Mouse (Mus musculus) kidney, postnatal 36 days (tissue): ENCODE results near the gene Dmc1.
A peak's percentile ranks its signal among the peaks of the same experiment; 100 is the strongest.

Experiments
- DNase-seq, 2 experiments: peaks; one replicate each; pipeline ENCODE4 v3.0.0; 2021 to 2022; ENCODE audit warnings: mixed read lengths in 2 of 2

The Dmc1 gene

DNA sequence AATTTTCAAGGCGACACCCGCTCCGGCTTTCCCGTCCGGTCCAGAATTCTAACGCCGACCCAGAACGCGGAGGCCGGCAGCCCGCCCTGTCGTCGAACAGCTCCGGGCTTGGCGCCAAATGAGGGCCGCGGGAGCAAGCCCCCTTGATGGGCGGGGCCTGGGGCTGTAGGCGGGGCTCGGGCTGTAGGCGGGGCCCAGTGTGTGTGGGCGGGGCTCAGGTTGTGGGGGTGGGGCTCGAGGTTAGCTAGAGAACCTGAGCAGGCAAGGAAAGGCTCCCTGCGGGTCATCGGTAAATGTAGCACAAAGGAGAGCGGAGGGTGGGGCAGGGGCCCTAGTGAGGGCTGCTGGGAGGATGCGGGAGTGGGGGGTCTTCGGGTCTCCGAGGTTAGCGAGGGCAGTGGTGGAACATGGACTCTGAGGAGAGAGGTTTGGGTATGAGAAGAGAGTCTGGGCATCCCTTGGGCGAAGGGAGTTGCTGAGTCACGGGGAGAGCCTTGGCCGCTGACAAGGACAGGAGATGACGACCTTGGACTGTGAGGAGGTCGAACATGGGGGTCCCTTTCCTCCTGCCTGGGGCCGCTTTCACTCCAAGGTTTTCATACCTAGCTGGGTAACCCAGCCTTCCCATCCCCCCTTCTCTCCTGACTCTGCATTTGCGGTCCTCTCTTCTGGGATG lies at the start of gene Dmc1:
Dmc1 (minus strand) TSS at position 120 of the 676 bp plus-strand sequence.
- DNase-seq = peak; percentile 23 to 62

DNA sequence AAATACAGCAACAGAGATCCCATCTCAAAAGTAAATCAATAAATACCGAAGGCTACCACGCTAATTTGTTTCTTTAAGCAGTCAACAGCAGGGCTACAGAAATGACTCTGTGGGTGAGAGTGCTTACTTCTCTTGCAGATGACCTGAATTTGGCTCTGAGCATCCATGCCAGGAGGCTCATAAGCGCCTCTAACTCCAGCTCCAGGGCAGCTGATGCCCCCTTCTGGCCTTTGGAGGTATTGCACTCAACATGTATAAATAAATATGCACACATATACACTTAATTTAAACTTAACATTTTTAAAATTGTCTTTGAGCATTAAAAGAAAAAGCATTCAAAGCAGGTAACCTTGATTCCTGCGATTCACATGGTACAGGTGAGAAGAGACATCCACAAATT lies 46.6 kb upstream of the Dmc1 start:
- DNase-seq = peak in 1 of 2 experiments; percentile 34

DNA sequence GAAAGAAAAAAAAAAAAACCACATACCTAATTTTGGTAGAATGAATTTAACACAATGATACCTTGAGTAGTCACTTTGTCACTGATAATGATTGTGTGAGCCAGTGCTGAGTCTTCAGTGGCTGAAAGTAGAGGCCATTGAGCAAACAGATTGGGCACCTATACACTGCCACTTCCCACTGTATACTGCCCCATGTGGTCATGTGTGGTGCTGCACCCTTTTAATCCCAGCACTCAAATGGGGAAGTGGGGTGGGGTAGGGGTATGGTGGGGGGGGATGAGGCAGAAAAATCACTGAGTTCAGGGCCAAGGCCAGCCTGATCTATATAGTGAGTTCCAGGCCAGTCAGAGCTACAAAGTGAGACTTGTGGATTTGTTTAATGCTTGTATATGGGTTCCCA lies 45.7 kb upstream of the Dmc1 start:
- DNase-seq = peak; percentile 12 to 73

DNA sequence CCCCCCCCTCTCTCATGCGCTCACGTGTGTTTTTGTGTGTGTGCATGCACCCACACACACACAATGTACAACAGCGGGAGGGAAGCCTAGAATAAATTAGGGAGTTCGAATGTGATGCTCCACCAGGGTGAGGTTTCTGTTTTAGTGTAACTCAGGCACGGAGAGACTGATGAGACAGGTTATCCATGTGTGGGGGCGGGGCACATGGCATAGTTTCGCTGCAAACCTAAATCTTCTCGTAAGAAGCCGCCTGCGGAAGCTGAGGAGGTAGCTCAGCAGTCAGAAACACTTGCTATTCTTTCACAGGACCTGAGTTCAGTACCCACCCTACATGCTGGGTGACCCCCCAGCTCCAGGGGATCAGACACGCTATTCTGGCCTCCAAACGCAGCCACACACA lies 43.2 kb upstream of the Dmc1 start:
- no peak for DNase-seq

- DNase-seq = no peak
Observed at GRCm38 (mm10) chr15:79645483-79645882, 40.6 kb upstream of the Dmc1 start.

- DNase-seq = no peak
Observed at GRCm38 (mm10) chr15:79641135-79641817, 36.4 kb upstream of the Dmc1 start.

- no peak for DNase-seq
Observed at GRCm38 (mm10) chr15:79630471-79630870, 25.6 kb upstream of the Dmc1 start.

DNA sequence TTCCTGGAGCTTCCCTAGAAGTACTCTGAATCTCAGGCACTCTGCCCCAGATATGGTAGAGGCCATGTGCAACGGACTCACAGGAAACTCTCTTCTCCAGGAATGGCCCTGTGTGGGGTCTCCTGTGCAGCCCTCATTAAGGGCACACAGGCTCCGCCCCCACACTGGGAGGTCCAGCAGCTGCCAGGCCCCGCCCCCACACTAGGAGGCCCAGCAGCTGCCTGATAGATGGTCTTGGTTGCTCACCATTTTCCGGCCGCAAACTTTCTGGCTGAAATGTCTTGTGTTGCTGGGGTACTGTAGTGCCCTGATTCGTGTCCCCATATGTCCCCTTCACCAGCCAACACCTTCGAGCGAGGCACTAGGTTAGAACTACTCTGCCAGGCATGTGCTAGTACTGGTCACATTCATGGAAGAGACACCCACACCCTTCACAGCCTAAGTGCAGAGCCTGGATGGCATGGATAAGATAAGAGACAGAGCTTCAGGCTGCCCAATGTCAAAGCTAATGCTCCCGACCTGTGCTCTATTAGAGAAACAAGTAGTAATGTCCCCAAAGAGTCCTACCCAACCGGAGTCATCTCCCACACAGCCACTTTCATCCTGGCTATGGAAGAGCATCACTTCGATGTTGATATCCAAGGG lies 15.0 kb upstream of the Dmc1 start:
- DNase-seq = peak in 1 of 2 experiments; percentile 7

DNA sequence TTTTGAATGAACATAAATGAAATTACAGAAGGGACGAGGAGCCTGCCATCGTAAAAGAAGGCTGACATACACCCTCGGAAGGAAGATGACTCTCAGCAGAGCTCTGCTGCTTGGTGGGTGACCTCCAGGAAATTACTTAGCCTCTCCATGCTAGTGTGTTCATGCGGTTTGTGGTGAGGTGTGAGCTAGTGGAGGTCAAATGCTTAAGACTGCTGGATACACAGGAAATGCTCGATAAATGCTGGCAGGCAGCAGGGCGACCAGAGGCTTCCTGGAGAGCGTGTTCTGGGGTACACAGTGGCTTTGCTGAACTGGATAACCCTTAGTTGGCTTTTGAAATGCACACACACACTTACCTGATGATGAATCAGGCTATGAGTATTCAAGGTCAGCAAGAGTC lies 13.5 kb upstream of the Dmc1 start:
- DNase-seq = no peak

GRCm38 (mm10) chr15:79617135-79617534 lies 12.2 kb upstream of the Dmc1 start:
- DNase-seq = no peak

DNA sequence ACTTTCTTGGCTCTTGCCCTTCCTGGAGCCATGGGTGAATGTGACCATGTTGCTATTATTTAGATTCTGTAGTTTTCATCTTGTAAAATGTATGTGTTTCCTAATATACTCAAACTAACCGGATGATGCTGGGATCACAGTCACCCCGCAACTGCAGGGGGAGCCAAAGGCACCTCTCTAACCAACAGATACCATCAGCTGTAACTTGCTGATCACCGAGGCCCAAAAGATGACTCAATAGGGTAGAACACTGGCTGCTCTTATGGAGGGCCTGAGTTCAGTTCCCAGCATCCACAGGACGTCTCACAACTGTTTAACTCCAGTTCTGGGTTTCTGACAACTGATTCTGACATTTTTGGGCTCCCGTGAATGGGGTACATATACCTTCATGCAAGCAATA lies 11.8 kb upstream of the Dmc1 start:
- no peak for DNase-seq

- no peak for DNase-seq
Observed at GRCm38 (mm10) chr15:79615501-79615900, 10.6 kb upstream of the Dmc1 start.

- DNase-seq = no peak
Observed at GRCm38 (mm10) chr15:79609226-79609625, 4.3 kb upstream of the Dmc1 start.

GRCm38 (mm10) chr15:79608214-79608613 lies 3.3 kb upstream of the Dmc1 start:
- DNase-seq = no peak

GRCm38 (mm10) chr15:79607757-79608156 lies 2.8 kb upstream of the Dmc1 start:
- DNase-seq = peak; percentile 4 to 54

GRCm38 (mm10) chr15:79606161-79606560 lies 1.3 kb upstream of the Dmc1 start:
- DNase-seq = no peak

- DNase-seq = no peak
Observed at GRCm38 (mm10) chr15:79600176-79600575, 4.7 kb downstream of the Dmc1 start.

GRCm38 (mm10) chr15:79598715-79599114 lies 6.2 kb downstream of the Dmc1 start:
- no peak for DNase-seq

DNA sequence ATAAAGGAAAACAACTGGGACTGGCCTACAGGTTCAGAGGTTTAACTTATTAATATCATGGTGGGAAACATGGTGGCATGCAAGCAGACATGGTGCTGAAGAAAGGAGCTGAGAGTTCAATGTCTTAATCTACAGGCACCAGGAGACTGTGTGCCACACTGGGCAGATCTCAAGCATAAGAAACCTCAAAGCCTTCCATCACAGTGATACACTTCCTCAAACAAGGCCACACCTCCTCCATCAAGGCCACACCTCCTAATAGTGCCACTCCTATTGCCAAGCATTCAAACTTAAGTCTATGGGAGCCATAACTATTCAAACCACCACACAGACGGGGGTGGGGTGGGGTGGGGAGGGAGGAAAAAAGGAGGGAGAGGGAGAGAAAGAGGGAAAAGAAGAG lies 23.3 kb downstream of the Dmc1 start:
- no peak for DNase-seq

GRCm38 (mm10) chr15:79577671-79578426 lies 27.1 kb downstream of the Dmc1 start:
- DNase-seq = no peak

DNA sequence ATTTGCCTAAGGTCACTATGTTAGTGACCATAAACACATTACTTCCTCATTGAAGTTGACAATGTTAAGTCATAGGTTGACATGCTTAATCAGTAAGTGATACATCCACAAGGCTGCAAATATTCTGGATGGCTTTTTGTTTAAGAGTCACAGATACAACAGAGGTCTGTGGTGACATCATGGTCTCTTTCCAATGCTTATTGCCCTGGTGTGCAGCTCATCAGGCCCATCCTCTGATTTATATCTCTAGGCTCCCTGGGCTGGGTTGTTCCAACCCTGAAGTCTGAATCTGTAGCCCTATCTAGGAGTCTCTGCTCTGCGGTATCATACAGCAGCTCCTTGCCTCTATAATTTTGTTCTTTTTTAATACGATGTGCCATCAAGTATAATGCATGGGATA lies 28.0 kb downstream of the Dmc1 start:
- no peak for DNase-seq

- no peak for DNase-seq
Observed at GRCm38 (mm10) chr15:79575543-79576222, 29.2 kb downstream of the Dmc1 start.

DNA sequence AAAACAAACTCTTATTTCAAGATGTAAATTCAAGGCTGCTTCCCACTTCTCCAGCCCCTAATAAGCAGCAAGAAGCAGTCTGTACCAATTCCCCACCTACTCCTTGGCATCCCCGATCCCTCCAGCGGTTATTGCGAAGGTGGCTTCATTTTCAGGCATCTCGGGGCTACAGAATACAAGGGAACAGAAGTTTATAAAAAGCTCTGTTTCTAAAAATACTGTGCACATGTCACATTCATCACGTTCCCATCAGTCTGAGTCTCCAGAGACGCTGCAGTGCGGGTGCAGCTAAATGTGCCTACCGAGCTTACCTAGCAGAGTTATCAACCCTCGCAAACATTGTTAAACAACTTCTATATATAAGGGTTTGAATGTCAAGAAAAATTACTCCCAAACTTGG lies 42.5 kb downstream of the Dmc1 start:
- DNase-seq = no peak
